Mouse (Mus musculus) embryonic fibroblast, embryonic 13.5 days (primary cell): ENCODE data around the gene Phka2.

Source experiments
- CTCF ChIP-seq: IDR thresholded peaks from 2 replicates; pipeline ENCODE4 v1.5.1; 2011; ENCODE audit warnings: mild to moderate bottlenecking, control low read depth, low read length, moderate library complexity, borderline replicate concordance; ENCODE audit not compliant: insufficient read depth
- POLR2A ChIP-seq: IDR thresholded peaks from 2 replicates; pipeline ENCODE4 v1.6.1; 2011; ENCODE audit warnings: low read depth, mild to moderate bottlenecking, control low read depth, low read length, moderate library complexity

DNA sequence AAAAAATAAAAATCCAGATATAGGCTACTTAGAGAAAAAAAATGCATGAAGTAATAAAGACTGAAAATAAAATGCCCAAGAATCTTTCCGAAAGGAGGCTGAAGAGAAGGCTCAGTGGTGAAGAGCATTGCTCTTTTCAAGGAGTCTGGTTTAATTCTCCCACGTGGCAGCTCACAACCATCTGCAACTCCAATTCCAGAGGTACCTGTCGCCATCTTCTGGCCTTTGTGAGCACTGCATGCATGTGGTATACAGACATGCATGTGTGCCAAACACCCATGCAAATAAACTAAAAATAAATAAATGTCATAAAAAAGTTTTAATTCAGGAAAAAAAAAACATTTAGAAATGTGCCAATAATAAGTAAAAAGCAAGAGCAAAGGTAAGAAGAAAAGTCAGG, 107.9 kb downstream of the Phka2 start:
- TF ChIP-seq POLR2A (no peak), CTCF (peak; percentile 26; the same call in 1 of the 2 replicates)
